Mouse (Mus musculus): ENCODE data around the gene Pde5a. TPM values are rescaled to one million over a fixed set of nuclear protein-coding genes. Genes with fewer than 3 reads are reported as not detected.

Gene Pde5a
- polyA plus RNA-seq, 1 experiment, result 0.91 TPM

GRCm38 (mm10) chr3:122859829-122860228, 131.1 kb downstream of the Pde5a start:
- no peak overlapping the region for H3K4me3 ChIP-seq (ENCODE audit: insufficient read depth, low read depth, low read length)
- H3K4me1 ChIP-seq (ENCODE audit: control insufficient read depth, insufficient read depth, insufficient read length, low read length), result no peaks in the 10 kb centered on the region
- H3K27ac ChIP-seq (replicated peaks; ENCODE audit: low read depth, low read length), result no peak overlapping the region

GRCm38 (mm10) chr3:122860573-122861498, 132.1 kb downstream of the Pde5a start:
- Histone ChIP-seq H3K27ac (replicated peaks; ENCODE audit: low read depth, low read length) (no peak overlapping the region), H3K4me3 (ENCODE audit: insufficient read depth, low read depth, low read length) (no peak overlapping the region), H3K4me1 (ENCODE audit: control insufficient read depth, insufficient read depth, insufficient read length, low read length) (no peaks in the 10 kb centered on the region; the same call in 1 of the 2 replicates)

GRCm38 (mm10) chr3:122865092-122865491, 136.3 kb downstream of the Pde5a start:
- no peaks in the 10 kb centered on the region; the same call in 1 of the 2 replicates for H3K4me1 ChIP-seq (ENCODE audit: control insufficient read depth, insufficient read depth, insufficient read length, low read length)
- H3K27ac ChIP-seq (replicated peaks; ENCODE audit: low read depth, low read length), result no peak overlapping the region
- H3K4me3 ChIP-seq (ENCODE audit: insufficient read depth, low read depth, low read length), result no peak overlapping the region

GRCm38 (mm10) chr3:122868270-122868669, 139.5 kb downstream of the Pde5a start:
- H3K4me3 ChIP-seq (ENCODE audit: insufficient read depth, low read depth, low read length), result no peak overlapping the region
- no peaks in the 10 kb centered on the region; the same call in 1 of the 2 replicates for H3K4me1 ChIP-seq (ENCODE audit: control insufficient read depth, insufficient read depth, insufficient read length, low read length)
- no peak overlapping the region for H3K27ac ChIP-seq (replicated peaks; ENCODE audit: low read depth, low read length)

GRCm38 (mm10) chr3:122871596-122871995, 142.8 kb downstream of the Pde5a start:
- Histone ChIP-seq H3K4me3 (ENCODE audit: insufficient read depth, low read depth, low read length) (no peak overlapping the region), H3K27ac (replicated peaks; ENCODE audit: low read depth, low read length) (no peak overlapping the region), H3K4me1 (ENCODE audit: control insufficient read depth, insufficient read depth, insufficient read length, low read length) (no peaks in the 10 kb centered on the region)

- H3K27ac ChIP-seq (replicated peaks; ENCODE audit: low read depth, low read length), result no peak overlapping the region
- H3K4me1 ChIP-seq (ENCODE audit: control insufficient read depth, insufficient read depth, insufficient read length, low read length), result no peaks in the 10 kb centered on the region
- H3K4me3 ChIP-seq (ENCODE audit: insufficient read depth, low read depth, low read length), result no peak overlapping the region
Observed at GRCm38 (mm10) chr3:122876870-122877269, 148.1 kb downstream of the Pde5a start.

- Histone ChIP-seq H3K4me1 (ENCODE audit: control insufficient read depth, insufficient read depth, insufficient read length, low read length) (no peaks in the 10 kb centered on the region), H3K4me3 (ENCODE audit: insufficient read depth, low read depth, low read length) (no peak overlapping the region), H3K27ac (replicated peaks; ENCODE audit: low read depth, low read length) (no peak overlapping the region)
Observed at GRCm38 (mm10) chr3:122877543-122877942, 148.8 kb downstream of the Pde5a start.

GRCm38 (mm10) chr3:122878705-122879315, 150.1 kb downstream of the Pde5a start:
- no peaks in the 10 kb centered on the region for H3K4me1 ChIP-seq (ENCODE audit: control insufficient read depth, insufficient read depth, insufficient read length, low read length)
- H3K4me3 ChIP-seq (ENCODE audit: insufficient read depth, low read depth, low read length), result no peak overlapping the region
- no peak overlapping the region for H3K27ac ChIP-seq (replicated peaks; ENCODE audit: low read depth, low read length)

- Histone ChIP-seq H3K4me1 (ENCODE audit: control insufficient read depth, insufficient read depth, insufficient read length, low read length) (no peaks in the 10 kb centered on the region), H3K4me3 (ENCODE audit: insufficient read depth, low read depth, low read length) (no peak overlapping the region), H3K27ac (replicated peaks; ENCODE audit: low read depth, low read length) (no peak overlapping the region)
Observed at GRCm38 (mm10) chr3:122887505-122888301, 159.0 kb downstream of the Pde5a start.

- Histone ChIP-seq H3K27ac (replicated peaks; ENCODE audit: low read depth, low read length) (no peak overlapping the region), H3K4me3 (ENCODE audit: insufficient read depth, low read depth, low read length) (no peak overlapping the region), H3K4me1 (ENCODE audit: control insufficient read depth, insufficient read depth, insufficient read length, low read length) (no peaks in the 10 kb centered on the region)
Observed at GRCm38 (mm10) chr3:122888371-122888819, 159.6 kb downstream of the Pde5a start.

- Histone ChIP-seq H3K27ac (replicated peaks; ENCODE audit: low read depth, low read length) (no peak within 1 kb of the TSS), H3K4me3 (ENCODE audit: insufficient read depth, low read depth, low read length) (no peak within 1 kb of the TSS), H3K4me1 (ENCODE audit: control insufficient read depth, insufficient read depth, insufficient read length, low read length) (no peaks in the 10 kb centered on the region)
Observed at GRCm38 (mm10) chr3:122894772-122895171, 166.0 kb downstream of the Pde5a start, which contains the start of gene Fabp2. Gene Fabp2 (plus strand): TSS chr3:122895072.

GRCm38 (mm10) chr3:122895189-122895731, 166.5 kb downstream of the Pde5a start:
- H3K4me1 ChIP-seq (ENCODE audit: control insufficient read depth, insufficient read depth, insufficient read length, low read length), result no peaks in the 10 kb centered on the region
- H3K4me3 ChIP-seq (ENCODE audit: insufficient read depth, low read depth, low read length), result no peak overlapping the region
- H3K27ac ChIP-seq (replicated peaks; ENCODE audit: low read depth, low read length), result no peak overlapping the region

- Histone ChIP-seq H3K4me3 (ENCODE audit: insufficient read depth, low read depth, low read length) (no peak overlapping the region), H3K27ac (replicated peaks; ENCODE audit: low read depth, low read length) (no peak overlapping the region), H3K4me1 (ENCODE audit: control insufficient read depth, insufficient read depth, insufficient read length, low read length) (no peaks in the 10 kb centered on the region)
Observed at GRCm38 (mm10) chr3:122898254-122898653, 169.5 kb downstream of the Pde5a start.

GRCm38 (mm10) chr3:122903746-122904433, 175.1 kb downstream of the Pde5a start:
- no peaks in the 10 kb centered on the region for H3K4me1 ChIP-seq (ENCODE audit: control insufficient read depth, insufficient read depth, insufficient read length, low read length)
- no peak overlapping the region for H3K4me3 ChIP-seq (ENCODE audit: insufficient read depth, low read depth, low read length)
- no peak overlapping the region for H3K27ac ChIP-seq (replicated peaks; ENCODE audit: low read depth, low read length)

All from brown adipose tissue, adult 24 weeks (tissue).